Mouse (Mus musculus) left cerebral cortex, postnatal 10 days (tissue): Measurements from ENCODE around the gene Phf13. TPM values are rescaled to one million over a fixed set of nuclear protein-coding genes. Genes with fewer than 3 reads are reported as not detected.
A peak's percentile ranks its signal among the peaks of the same experiment; 100 is the strongest.
"Not testable (repeated sequence)": the region's sequence is repeated elsewhere in the genome, so short reads cannot be mapped to it uniquely, and the experiment has no call there.

ENCODE experiments used
- DNase-seq, 2 experiments: peaks; one replicate each; pipeline ENCODE4 v3.0.0; 2021 to 2022; ENCODE audit warnings: low spot score in 2 of 2, mixed read lengths in 1 of 2; ENCODE audit errors: extremely low spot score in 1 of 2
- intact Hi-C: fragments of 180-260 bp; cut with DNase I; formaldehyde crosslinking; loops from one replicate; pipeline ENCODE4 v1.15.1; 2025
- total RNA-seq, 2 experiments: library from RNA; stranded (reverse); gene quantifications; 2 replicates each; pipeline ENCODE4 v1.2.3; 2021

The Phf13 gene
- 10 to 100 TPM; 14.5 to 16.9 TPM for total RNA-seq

DNA sequence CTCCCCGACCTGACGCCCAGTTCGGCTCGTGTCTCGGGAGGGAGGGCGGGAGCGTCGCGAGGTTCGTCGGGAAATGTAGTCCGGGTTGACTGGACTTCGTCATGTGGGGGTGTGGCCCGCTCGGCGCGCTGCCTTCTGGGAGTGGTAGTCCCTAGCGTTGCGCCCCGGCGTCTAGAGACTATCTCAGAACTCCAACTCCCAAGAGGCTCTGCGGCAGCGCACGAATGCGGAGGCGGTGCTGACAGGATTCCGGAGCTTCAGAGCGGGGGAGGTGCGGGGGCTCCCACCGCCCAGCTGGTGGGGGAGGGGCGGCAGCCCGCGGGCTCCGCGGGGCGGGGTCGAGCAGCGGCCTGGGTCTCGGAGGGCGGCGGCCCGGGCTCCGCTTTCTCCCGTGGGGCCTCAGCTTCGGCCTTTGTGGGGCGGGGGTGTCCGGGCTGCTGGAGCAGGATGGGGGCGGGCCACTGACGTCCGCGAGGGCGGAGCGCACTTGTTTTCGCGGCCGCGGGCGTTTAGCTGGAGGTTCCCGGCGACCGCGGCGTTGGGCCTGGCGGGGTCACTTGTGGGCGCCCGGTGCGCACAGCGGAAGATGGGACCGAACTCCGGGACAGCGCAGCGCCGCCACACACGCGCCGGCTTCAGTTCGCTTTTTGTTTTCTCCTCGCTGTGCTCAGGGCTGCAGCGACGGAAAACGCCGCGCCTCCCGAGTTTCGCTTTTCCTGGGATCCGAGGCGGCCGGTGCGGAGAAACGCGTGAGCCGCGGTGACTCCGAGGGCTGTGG is at the start of gene Phf13:
Gene Phf13, minus strand, starts transcription at position 86 of the 778 bp plus-strand sequence.
- intact Hi-C loops: no loop called here
- peak; percentile 99 for DNase-seq

DNA sequence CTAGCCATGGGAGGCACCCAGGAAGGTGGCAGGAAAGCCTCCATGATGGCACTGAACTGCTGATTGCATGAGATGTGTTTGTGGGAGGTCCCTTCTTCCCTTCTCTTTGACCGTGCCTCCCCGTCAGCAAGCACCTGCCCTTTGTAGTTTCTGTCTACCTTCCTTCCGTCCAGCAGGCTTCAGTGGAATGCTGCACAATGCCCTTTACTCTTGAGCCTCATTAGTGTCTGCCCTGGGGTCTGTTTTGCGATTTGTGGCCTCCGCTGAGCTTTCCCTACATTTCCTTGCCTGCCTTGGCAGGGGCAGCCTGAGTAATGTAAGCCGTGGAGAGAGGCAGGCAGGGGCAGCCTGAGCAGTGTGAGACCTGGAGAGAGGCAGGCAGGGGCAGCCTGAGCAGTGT is 48.6 kb upstream of the Phf13 start:
- intact Hi-C loops: no loop called here
- DNase-seq: no peak

- DNase-seq: no peak
- intact Hi-C loops: no loop called here
Measured at GRCm38 (mm10) chr4:152043171-152043570, 47.1 kb upstream of the Phf13 start.

DNA sequence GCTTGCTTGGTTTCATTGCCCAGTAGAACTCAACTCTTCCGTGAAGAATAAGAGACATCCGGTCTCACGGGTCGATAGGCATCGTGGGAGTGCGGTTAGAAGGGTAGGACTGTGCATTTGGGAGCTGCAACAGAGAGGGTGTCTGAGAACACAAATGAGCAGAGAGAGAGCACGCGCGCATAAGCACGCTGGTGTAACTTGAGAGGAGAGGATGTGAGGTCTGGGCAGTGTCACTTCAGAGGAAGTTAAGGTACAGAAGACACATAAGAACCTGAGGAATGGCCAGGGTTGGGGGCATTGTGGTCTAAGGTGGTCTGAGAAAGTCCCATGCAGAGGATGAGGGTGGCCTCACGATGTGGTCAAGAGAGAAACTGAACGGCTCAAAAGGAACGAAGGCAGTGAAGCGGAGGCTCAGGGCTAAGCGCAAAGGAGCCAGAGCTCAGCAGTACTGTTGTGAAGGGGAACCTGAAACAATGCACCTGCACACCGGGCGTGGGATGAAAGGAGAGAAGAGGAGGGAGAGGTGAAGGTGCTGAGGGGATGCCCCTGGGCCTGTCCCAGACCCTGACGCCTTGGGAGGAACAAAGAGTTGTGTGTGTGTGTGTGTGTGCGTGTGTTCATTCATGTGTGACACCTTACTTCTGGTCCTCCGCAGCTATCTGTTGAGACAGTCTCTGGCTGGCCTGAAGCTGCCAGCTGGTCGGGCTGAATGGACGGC is 46.0 kb upstream of the Phf13 start:
- DNase-seq: no peak
- intact Hi-C loops: no loop called here

GRCm38 (mm10) chr4:152039831-152040310 is 43.8 kb upstream of the Phf13 start:
- intact Hi-C loops: no loop called here
- no peak for DNase-seq

- peak; percentile 80 to 95 for DNase-seq
- intact Hi-C loops: no loop called here
Measured at GRCm38 (mm10) chr4:152038985-152039830, 43.1 kb upstream of the Phf13 start, which contains the start of gene Nol9. TSS of gene Nol9 (plus strand) at chr4:152039321.

- intact Hi-C loops: no loop called here
- no peak for DNase-seq
Measured at GRCm38 (mm10) chr4:152038225-152038984, 42.3 kb upstream of the Phf13 start, which contains the start of gene Tas1r1. TSS of gene Tas1r1 (minus strand) at chr4:152038568.

DNA sequence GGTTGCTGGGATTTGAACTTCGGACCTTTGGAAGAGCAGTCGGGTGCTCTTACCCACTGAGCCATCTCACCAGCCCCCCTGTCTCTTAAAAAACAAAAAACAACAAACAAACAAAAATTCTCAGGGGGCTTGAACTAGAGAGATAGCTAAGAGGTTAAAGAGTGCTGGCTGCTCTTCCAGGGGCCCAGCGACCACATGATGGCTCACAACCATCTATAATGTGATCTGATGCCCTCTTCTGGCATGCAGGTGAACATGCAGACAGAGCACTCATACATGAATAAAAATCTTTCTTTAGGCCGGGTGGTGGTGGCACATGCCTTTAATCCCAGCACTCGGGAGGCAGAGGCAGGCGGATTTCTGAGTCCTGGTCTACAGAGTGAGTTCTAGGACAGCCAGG is 40.4 kb upstream of the Phf13 start:
- DNase-seq, intact Hi-C loops: not testable (repeated sequence)

- intact Hi-C loops: loop anchor here (5.0 kb wide), 1 partner anchor 51 kb away; no protein-coding TSS in a partner anchor
- DNase-seq: no peak
Measured at GRCm38 (mm10) chr4:152032922-152033321, 36.9 kb upstream of the Phf13 start.

DNA sequence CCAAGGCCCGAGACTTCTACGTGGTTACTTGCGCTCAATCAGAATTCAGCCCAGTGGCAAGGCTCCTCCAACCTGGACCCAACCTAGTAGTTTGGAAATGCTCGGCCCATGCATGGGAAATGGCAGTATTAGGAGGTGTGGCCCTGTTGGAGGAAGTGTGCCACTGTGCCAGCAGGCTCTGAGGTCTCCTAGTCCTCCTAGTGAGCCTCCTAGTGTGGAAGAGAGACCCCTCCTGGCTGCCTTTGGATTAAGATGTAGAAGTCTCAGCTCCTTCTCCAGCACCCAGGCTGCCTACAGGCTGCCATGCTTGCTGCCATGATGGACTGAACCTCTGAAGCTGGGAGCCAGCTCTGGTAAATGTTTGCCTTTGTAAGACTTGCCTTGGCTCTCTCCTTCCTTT is 33.9 kb upstream of the Phf13 start:
- intact Hi-C loops: loop anchor here (5.0 kb wide), 1 partner anchor 48 kb away; no protein-coding TSS in a partner anchor
- no peak for DNase-seq

GRCm38 (mm10) chr4:152029087-152029486 is 33.0 kb upstream of the Phf13 start:
- intact Hi-C loops: no loop called here
- DNase-seq: no peak

GRCm38 (mm10) chr4:152028456-152028855 is 32.4 kb upstream of the Phf13 start:
- no peak for DNase-seq
- intact Hi-C loops: no loop called here

DNA sequence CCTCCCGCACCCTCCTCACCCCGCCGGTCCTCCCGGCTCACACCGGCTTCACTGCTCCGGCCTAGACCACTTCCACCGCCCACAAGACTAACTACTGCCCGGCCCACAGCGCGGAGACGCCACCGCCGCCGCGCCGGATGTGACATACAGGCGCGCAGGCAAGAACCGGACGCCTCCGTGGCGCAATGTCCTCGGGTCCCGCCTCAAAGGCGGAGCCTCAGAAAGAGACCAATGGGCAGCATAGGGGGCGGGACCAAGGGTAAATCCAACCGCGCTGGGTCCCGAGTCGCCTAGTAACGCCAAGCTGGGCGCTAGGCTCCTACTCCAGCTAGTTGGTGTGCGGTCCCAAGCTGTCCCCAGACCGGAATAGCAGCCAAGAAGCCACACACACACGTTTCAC is 31.5 kb upstream of the Phf13 start, which contains the start of gene Zbtb48:
Gene Zbtb48, minus strand, starts transcription at position 148 of the 400 bp plus-strand sequence.
- DNase-seq: peak; percentile 97 to 98
- intact Hi-C loops: no loop called here

GRCm38 (mm10) chr4:152026751-152027508 is 30.9 kb upstream of the Phf13 start:
- no peak for DNase-seq
- intact Hi-C loops: no loop called here

GRCm38 (mm10) chr4:152024525-152024924 is 28.5 kb upstream of the Phf13 start:
- intact Hi-C loops: no loop called here
- DNase-seq: no peak

DNA sequence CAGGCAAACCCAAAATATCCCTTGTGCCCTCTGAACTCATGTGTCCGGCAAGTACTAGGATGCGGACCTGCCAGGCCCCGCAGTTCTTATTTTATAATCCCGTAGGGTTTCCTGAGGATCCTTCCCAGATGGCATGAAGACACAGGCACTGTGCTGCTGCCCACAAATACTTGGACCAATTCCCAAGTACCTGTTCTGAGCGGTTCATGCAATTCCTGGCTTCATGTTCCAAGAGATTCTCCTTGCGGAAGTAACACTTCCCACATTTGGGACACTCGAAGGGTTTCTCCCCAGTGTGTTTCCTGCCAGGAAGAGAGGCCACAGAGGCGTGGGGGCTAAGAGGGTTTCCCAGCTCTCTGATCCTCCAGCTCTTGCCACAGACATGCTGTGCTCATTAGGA is 26.4 kb upstream of the Phf13 start:
- intact Hi-C loops: no loop called here
- DNase-seq: no peak

DNA sequence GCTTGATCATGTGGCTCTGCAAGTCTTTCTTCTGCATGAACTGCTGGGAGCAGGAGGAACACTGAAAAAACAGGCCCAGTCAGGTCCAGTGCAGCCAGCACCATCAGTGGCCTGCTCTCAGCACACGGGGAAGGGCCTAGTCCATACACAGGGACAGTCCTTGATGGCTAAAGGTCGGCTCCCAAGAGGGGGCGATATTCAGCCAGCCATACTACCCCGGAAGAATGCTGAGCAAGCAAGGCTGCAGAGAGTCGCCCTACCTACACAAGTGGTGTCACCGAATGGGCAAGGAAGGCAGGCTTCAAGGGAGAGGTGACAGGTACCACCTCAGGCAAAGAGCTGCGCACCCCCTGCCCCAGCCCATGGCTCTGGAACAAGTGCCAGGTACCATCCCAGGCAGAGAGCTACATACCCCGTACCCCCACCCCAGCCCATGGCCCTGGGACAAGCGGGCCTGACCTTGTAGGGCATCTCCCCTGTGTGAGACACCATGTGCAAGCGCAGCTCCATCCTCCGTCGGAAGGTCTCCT is 25.6 kb upstream of the Phf13 start:
- no peak for DNase-seq
- intact Hi-C loops: no loop called here
